Mouse (Mus musculus): ENCODE results near the gene Aagab. TPM values are rescaled to one million over a fixed set of nuclear protein-coding genes. Genes with fewer than 3 reads are reported as not detected.

Gene Aagab
- polyA plus RNA-seq, 1 experiment from 2014 or later: 33.0 TPM

GRCm38 (mm10) chr9:63590592-63590991, 11.9 kb upstream of the Aagab start:
- 84% methylated on average over 4 of the region's 4 CpGs for WGBS

GRCm38 (mm10) chr9:63591661-63592256, 10.7 kb upstream of the Aagab start:
- Histone ChIP-seq H3K4me2 (ENCODE audit: low read depth, severe bottlenecking) (no peak overlapping the region), H3K36me3 (ENCODE audit: control insufficient read depth, insufficient read depth, low read length) (no peaks in the 10 kb centered on the region), H3K27ac (replicated peaks; ENCODE audit: low read depth, low read length) (no peak overlapping the region), H3K4me1 (ENCODE audit: control insufficient read depth, insufficient read depth, low read length) (peaks cover 18% of the 10 kb centered on the region; the same call in 1 of the 2 replicates), H3K4me3 (ENCODE audit: low read depth, low read length) (no peak overlapping the region), H3K9me3 (ENCODE audit: control insufficient read depth, low read length) (no peaks in the 10 kb centered on the region; the same call in 1 of the 2 replicates), H3K27me3 (ENCODE audit: control insufficient read depth, insufficient read depth, low read length) (no peaks in the 10 kb centered on the region), H3K9ac (ENCODE audit: low read length) (no peak overlapping the region)
- no peak for ATAC-seq (ENCODE audit: insufficient number of reproducible peaks, low FRiP score, low TSS enrichment, low read depth)
- no peak for DNase-seq (ENCODE audit: low spot score)
- WGBS: 89% methylated on average over 8 of the region's 8 CpGs

More at GRCm38 (mm10) chr9:63590592-63590991, 11.9 kb upstream of the Aagab start:
- Histone ChIP-seq H3K27me3 (ENCODE audit: control insufficient read depth, insufficient read depth, low read length) (no peaks in the 10 kb centered on the region), H3K27ac (replicated peaks; ENCODE audit: low read depth, low read length) (no peak overlapping the region), H3K4me1 (ENCODE audit: control insufficient read depth, insufficient read depth, low read length) (peaks cover 14% of the 10 kb centered on the region; the same call in 1 of the 2 replicates), H3K9ac (ENCODE audit: low read length) (no peak overlapping the region), H3K4me2 (ENCODE audit: low read depth, severe bottlenecking) (no peak overlapping the region), H3K4me3 (ENCODE audit: low read depth, low read length) (no peak overlapping the region), H3K9me3 (ENCODE audit: control insufficient read depth, low read length) (no peaks in the 10 kb centered on the region; the same call in 1 of the 2 replicates), H3K36me3 (ENCODE audit: control insufficient read depth, insufficient read depth, low read length) (no peaks in the 10 kb centered on the region)
- no peak for DNase-seq (ENCODE audit: low spot score)
- ATAC-seq (ENCODE audit: insufficient number of reproducible peaks, low FRiP score, low TSS enrichment, low read depth): no peak

GRCm38 (mm10) chr9:63595032-63595431, 7.4 kb upstream of the Aagab start:
- no peak overlapping the region; the same call in 1 of the 2 replicates for H3K4me2 ChIP-seq (ENCODE audit: low read depth, severe bottlenecking)
- no peaks in the 10 kb centered on the region for H3K36me3 ChIP-seq (ENCODE audit: control insufficient read depth, insufficient read depth, low read length)
- 100% methylated on average over 1 of the region's 1 CpGs for WGBS
- no peak overlapping the region for H3K4me3 ChIP-seq (ENCODE audit: low read depth, low read length)
- peaks cover 13% of the 10 kb centered on the region; the same call in 1 of the 2 replicates for H3K4me1 ChIP-seq (ENCODE audit: control insufficient read depth, insufficient read depth, low read length)
- no peaks in the 10 kb centered on the region for H3K27me3 ChIP-seq (ENCODE audit: control insufficient read depth, insufficient read depth, low read length)
- peak; percentile 68; the same call in 1 of the 2 replicates for ATAC-seq (ENCODE audit: insufficient number of reproducible peaks, low FRiP score, low TSS enrichment, low read depth)
- H3K9ac ChIP-seq (ENCODE audit: low read length): no peak overlapping the region
- no peaks in the 10 kb centered on the region for H3K9me3 ChIP-seq (ENCODE audit: control insufficient read depth, low read length)
- peak; percentile 73 for DNase-seq (ENCODE audit: low spot score)
- H3K27ac ChIP-seq (replicated peaks; ENCODE audit: low read depth, low read length): peak overlapping the region; percentile 42; the same call in 1 of the 2 replicates

GRCm38 (mm10) chr9:63595652-63596051, 6.8 kb upstream of the Aagab start:
- H3K9ac ChIP-seq (ENCODE audit: low read length): no peak overlapping the region
- H3K4me3 ChIP-seq (ENCODE audit: low read depth, low read length): no peak overlapping the region
- H3K4me2 ChIP-seq (ENCODE audit: low read depth, severe bottlenecking): no peak overlapping the region
- no peaks in the 10 kb centered on the region for H3K36me3 ChIP-seq (ENCODE audit: control insufficient read depth, insufficient read depth, low read length)
- H3K4me1 ChIP-seq (ENCODE audit: control insufficient read depth, insufficient read depth, low read length): peaks cover 13% of the 10 kb centered on the region; the same call in 1 of the 2 replicates
- no peaks in the 10 kb centered on the region for H3K27me3 ChIP-seq (ENCODE audit: control insufficient read depth, insufficient read depth, low read length)
- peak overlapping the region; percentile 42 for H3K27ac ChIP-seq (replicated peaks; ENCODE audit: low read depth, low read length)
- WGBS: 75% methylated on average over 8 of the region's 8 CpGs
- no peak for ATAC-seq (ENCODE audit: insufficient number of reproducible peaks, low FRiP score, low TSS enrichment, low read depth)
- H3K9me3 ChIP-seq (ENCODE audit: control insufficient read depth, low read length): no peaks in the 10 kb centered on the region
- no peak for DNase-seq (ENCODE audit: low spot score)

GRCm38 (mm10) chr9:63596660-63597059, 5.8 kb upstream of the Aagab start:
- Histone ChIP-seq H3K9ac (ENCODE audit: low read length) (no peak overlapping the region), H3K4me3 (ENCODE audit: low read depth, low read length) (no peak overlapping the region), H3K9me3 (ENCODE audit: control insufficient read depth, low read length) (no peaks in the 10 kb centered on the region), H3K27ac (replicated peaks; ENCODE audit: low read depth, low read length) (no peak overlapping the region), H3K4me1 (ENCODE audit: control insufficient read depth, insufficient read depth, low read length) (peaks cover 13% of the 10 kb centered on the region; the same call in 1 of the 2 replicates), H3K4me2 (ENCODE audit: low read depth, severe bottlenecking) (no peak overlapping the region), H3K36me3 (ENCODE audit: control insufficient read depth, insufficient read depth, low read length) (no peaks in the 10 kb centered on the region), H3K27me3 (ENCODE audit: control insufficient read depth, insufficient read depth, low read length) (no peaks in the 10 kb centered on the region)
- no peak for ATAC-seq (ENCODE audit: insufficient number of reproducible peaks, low FRiP score, low TSS enrichment, low read depth)
- 68% methylated on average over 9 of the region's 9 CpGs for WGBS
- DNase-seq (ENCODE audit: low spot score): no peak

- no peaks in the 10 kb centered on the region for H3K9me3 ChIP-seq (ENCODE audit: control insufficient read depth, low read length)
- 70% methylated on average over 6 of the region's 6 CpGs for WGBS
- ATAC-seq (ENCODE audit: insufficient number of reproducible peaks, low FRiP score, low TSS enrichment, low read depth) (no peak), DNase-seq (ENCODE audit: low spot score) (no peak)
- H3K4me1 ChIP-seq (ENCODE audit: control insufficient read depth, insufficient read depth, low read length): peaks cover 23% of the 10 kb centered on the region
- H3K4me3 ChIP-seq (ENCODE audit: low read depth, low read length): no peak overlapping the region
- no peak overlapping the region for H3K9ac ChIP-seq (ENCODE audit: low read length)
- H3K27ac ChIP-seq (replicated peaks; ENCODE audit: low read depth, low read length): no peak overlapping the region
- no peaks in the 10 kb centered on the region; the same call in 1 of the 2 replicates for H3K36me3 ChIP-seq (ENCODE audit: control insufficient read depth, insufficient read depth, low read length)
- H3K27me3 ChIP-seq (ENCODE audit: control insufficient read depth, insufficient read depth, low read length): no peaks in the 10 kb centered on the region
- H3K4me2 ChIP-seq (ENCODE audit: low read depth, severe bottlenecking): 0 out of 2 replicates have a peak overlapping the region, but pooled peaks have one; percentile 16
Observed at GRCm38 (mm10) chr9:63603849-63604248, 1.4 kb downstream of the Aagab start.

- Histone ChIP-seq H3K27ac (replicated peaks; ENCODE audit: low read depth, low read length) (no peak overlapping the region), H3K4me2 (ENCODE audit: low read depth, severe bottlenecking) (no peak overlapping the region), H3K4me3 (ENCODE audit: low read depth, low read length) (no peak overlapping the region), H3K9me3 (ENCODE audit: control insufficient read depth, low read length) (no peaks in the 10 kb centered on the region), H3K36me3 (ENCODE audit: control insufficient read depth, insufficient read depth, low read length) (no peaks in the 10 kb centered on the region; the same call in 1 of the 2 replicates), H3K4me1 (ENCODE audit: control insufficient read depth, insufficient read depth, low read length) (peaks cover 45% of the 10 kb centered on the region), H3K27me3 (ENCODE audit: control insufficient read depth, insufficient read depth, low read length) (no peaks in the 10 kb centered on the region), H3K9ac (ENCODE audit: low read length) (no peak overlapping the region)
- 84% methylated on average over 2 of the region's 2 CpGs for WGBS
- DNase-seq (ENCODE audit: low spot score): no peak
- no peak for ATAC-seq (ENCODE audit: insufficient number of reproducible peaks, low FRiP score, low TSS enrichment, low read depth)
Observed at GRCm38 (mm10) chr9:63606594-63606993, 4.1 kb downstream of the Aagab start.

GRCm38 (mm10) chr9:63608006-63608405, 5.5 kb downstream of the Aagab start:
- no peak for ATAC-seq (ENCODE audit: insufficient number of reproducible peaks, low FRiP score, low TSS enrichment, low read depth)
- DNase-seq (ENCODE audit: low spot score): no peak
- WGBS: 85% methylated on average over 6 of the region's 6 CpGs
- H3K4me1 ChIP-seq (ENCODE audit: control insufficient read depth, insufficient read depth, low read length): peaks cover 57% of the 10 kb centered on the region
- H3K9me3 ChIP-seq (ENCODE audit: control insufficient read depth, low read length): no peaks in the 10 kb centered on the region
- no peaks in the 10 kb centered on the region; the same call in 1 of the 2 replicates for H3K36me3 ChIP-seq (ENCODE audit: control insufficient read depth, insufficient read depth, low read length)
- H3K27ac ChIP-seq (replicated peaks; ENCODE audit: low read depth, low read length): no peak overlapping the region
- no peak overlapping the region for H3K4me3 ChIP-seq (ENCODE audit: low read depth, low read length)
- no peak overlapping the region for H3K4me2 ChIP-seq (ENCODE audit: low read depth, severe bottlenecking)
- H3K9ac ChIP-seq (ENCODE audit: low read length): no peak overlapping the region
- H3K27me3 ChIP-seq (ENCODE audit: control insufficient read depth, insufficient read depth, low read length): no peaks in the 10 kb centered on the region
